Mouse (Mus musculus): Measurements from ENCODE around the gene 1700018B08Rik.

1700018B08Rik gene

GRCm38 (mm10) chr8:121561636-121562345 is 17.7 kb upstream of the 1700018B08Rik start:
- DNase-seq, result peak; percentile 67

DNA sequence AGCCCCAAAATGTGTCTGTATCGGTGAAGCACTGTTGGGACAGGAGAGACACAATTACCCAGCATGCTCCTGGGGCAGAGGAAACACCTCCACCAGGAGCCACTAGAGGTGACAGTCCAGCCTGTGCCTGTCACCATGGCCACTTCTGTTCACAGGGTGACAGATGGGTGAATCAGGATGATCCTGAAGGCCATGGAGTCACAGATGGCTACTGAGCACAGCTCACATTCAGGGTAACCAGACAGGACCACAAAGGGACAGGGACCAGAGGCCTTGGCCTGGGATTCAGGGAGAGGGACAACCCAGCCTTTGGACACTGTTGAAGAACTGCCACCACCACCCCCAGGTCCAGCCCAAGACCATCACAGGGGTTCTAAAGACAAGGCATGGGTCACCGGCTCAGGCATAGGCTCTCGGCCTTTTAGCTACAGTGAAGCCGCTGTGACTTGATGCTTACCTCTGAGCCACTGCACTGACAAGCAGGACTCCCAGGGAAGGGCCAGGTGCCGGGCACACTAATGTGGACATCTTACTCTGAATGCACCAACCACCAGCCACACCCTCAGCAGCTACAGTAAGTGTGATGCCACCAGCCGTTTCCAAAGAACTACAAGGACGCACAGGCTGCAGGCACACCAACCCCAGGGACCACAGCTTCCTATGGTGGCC is 16.4 kb upstream of the 1700018B08Rik start:
- peak; percentile 40 for DNase-seq

- DNase-seq, result no peak
Observed at GRCm38 (mm10) chr8:121559801-121560200, 15.7 kb upstream of the 1700018B08Rik start.

- no peak for DNase-seq
Observed at GRCm38 (mm10) chr8:121558538-121558937, 14.4 kb upstream of the 1700018B08Rik start.

- peak; percentile 4 for DNase-seq
Observed at GRCm38 (mm10) chr8:121557746-121558145, 13.6 kb upstream of the 1700018B08Rik start.

DNA sequence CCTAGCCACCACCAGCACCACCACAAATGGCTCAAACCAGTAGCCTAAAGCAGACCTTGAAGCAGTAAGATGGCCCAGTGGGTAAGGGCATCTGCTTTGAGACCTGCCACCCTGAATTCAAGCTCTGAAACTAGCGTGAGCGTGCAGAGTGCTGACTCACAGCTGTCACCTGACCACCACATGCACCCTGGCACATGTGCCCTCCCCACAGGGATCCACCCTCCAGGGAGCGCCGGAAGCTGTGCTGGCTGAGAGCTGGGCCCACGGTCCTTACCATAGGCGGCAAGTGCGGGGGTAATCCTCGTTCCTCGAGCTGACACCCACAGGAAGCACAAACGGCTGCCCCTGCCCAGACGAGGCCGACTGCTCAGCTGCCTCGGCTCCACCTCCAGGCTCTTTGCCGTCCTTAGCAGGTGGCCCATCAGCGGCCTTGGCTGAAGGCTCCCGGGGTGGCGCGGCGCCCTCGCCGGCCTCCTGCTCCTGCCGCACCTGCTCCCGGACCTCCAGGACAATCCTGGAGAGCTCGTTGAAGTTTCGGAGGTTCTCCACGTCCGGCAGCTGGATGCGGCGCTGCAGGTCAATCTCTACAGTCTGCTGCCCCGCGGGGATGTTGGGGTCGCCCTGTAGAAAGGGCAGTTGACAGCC is 9.8 kb upstream of the 1700018B08Rik start:
- DNase-seq, result peak; percentile 5

- DNase-seq, result peak; percentile 1
Observed at GRCm38 (mm10) chr8:121552506-121552905, 8.4 kb upstream of the 1700018B08Rik start.

GRCm38 (mm10) chr8:121551065-121551985 is 7.2 kb upstream of the 1700018B08Rik start:
- peak; percentile 12 for DNase-seq

DNA sequence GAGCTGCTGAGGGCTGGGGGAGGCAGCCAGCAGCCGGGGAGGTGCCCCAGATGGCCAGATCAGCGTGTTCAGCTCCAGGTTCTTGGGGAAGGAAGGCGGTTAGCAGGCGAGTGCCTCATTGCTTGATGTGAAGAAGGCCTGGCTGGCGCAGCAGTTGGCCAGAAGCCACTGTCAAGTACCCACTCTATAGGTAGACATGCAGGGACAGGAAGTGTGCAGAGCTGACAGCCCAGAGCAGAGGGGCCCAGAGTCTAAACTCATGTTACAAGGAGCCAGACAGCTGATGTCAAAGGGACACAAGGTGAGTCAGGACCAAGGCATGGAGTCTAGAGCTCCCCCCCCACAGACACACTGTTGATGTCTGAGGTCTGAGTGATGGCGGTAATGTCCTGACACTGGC is 5.9 kb upstream of the 1700018B08Rik start:
- DNase-seq, result peak; percentile 1

- peak; percentile 72 for DNase-seq
Observed at GRCm38 (mm10) chr8:121547132-121547531, 3.0 kb upstream of the 1700018B08Rik start.

DNA sequence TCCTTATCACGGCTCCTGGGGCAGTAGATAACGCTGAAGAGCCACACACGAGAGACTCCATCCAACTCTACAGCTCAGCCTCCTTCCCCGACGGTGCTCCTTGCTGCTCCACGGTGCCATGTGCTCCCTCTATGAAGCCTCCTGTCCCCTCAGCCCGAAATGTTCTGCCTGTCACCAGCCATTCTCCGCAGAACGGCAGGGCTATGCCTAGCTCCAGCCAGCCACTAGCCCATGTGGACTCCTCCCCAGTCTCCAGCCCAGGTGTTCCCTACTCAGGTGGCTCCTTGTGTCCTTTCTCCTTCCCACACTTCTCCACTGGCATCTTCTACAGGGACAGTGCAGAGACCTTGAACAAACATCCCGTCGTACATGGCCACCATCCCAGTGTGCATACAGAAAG is 816 bp upstream of the 1700018B08Rik start:
- no peak for DNase-seq

DNA sequence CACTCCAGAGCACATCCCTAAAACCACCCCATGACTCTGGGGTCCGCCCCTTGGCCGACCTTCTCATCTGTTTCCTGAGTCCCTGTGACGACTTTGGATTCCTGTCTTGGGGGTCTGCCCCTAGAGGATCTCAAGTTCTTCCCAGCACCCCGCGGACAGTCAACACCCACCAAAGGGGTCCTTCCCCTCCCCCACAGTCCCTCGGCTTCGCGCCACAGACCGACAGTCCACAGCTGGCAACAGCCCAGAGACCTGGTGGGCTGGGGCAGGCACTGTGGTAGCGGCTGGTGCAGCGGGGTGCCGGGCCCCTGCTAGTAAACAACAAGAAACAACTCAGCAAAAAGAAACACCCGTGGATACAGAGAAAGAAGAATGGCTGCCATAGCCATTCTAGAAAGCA is 1.2 kb downstream of the 1700018B08Rik start:
- DNase-seq, result no peak

DNA sequence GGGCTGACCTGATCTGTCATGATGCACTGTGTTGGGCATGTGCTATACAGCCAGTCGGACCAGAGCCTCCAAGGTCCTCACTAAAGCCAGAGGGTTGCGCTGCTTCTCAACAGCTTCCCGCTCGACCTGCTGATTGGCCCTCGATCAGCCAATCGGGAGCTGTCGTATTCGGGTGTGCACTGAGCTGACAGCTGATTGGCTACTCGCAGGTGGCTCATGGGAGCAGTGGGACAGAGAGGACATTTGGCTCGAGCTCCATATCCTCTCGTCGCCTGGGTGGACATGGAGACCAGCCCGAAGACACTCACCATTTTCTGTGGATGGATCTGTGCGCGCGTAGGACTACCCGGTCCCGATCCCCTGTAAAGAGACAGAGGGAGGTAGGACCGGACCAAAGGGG is 2.3 kb downstream of the 1700018B08Rik start:
- DNase-seq, result no peak

GRCm38 (mm10) chr8:121532381-121532780 is 11.7 kb downstream of the 1700018B08Rik start:
- DNase-seq, result no peak

GRCm38 (mm10) chr8:121530639-121531038 is 13.5 kb downstream of the 1700018B08Rik start:
- no peak for DNase-seq

GRCm38 (mm10) chr8:121528790-121529189 is 15.3 kb downstream of the 1700018B08Rik start:
- no peak for DNase-seq

DNA sequence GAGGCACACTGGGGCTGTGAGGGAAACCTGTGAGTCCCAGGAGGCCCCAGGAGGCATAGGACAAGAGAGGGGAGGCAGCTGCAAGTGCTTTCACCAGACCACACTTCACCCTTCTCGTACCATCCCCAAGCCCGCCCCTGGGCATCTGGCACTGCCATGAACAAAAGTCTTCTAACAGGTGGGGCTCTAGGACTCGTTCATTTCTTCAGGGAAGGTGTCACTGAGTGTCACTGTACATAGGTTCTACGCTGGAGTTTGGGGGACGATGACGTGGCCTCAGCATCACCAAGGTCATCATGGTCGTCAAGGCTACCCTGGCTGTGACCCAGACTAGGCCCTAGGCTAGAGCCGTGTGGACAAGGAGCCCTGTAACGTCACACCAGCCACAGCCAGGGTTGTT is 16.4 kb downstream of the 1700018B08Rik start:
- no peak for DNase-seq

DNA sequence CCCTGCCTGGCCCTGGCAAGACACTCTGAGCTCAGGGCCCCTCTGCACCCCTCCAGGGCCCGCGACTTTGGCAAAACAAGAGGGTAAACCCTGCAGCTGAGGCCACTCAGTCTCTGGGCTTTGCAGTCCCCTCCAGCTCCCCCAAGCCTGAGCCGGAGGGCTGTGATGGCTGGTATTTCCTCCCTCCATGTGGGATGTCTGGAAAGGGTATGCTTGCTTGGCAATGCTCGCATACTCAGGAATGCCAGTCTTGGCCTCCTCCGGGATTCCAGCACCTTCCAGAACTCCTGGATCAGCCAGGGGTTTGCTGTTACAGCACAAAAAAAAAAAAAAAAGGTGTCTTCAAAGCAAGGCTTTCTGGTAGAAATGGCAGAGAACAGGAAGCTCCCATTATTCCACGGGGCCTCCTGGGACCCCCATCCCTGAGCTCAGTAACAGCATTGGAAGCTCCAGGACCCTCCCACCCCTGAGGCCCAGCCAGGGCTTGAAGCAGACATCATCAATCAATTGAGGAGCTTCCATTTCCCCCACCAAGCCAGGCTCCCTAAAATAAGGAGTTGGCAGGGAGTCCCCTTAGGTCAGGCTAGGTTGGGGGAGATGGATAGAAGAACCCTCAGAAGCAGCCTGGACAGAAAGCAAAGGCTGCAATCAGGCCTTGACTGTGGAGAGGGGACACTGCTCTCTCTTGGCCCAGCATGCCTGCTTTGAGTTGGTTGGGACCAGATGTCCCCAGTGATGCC is 17.1 kb downstream of the 1700018B08Rik start:
- no peak for DNase-seq

DNA sequence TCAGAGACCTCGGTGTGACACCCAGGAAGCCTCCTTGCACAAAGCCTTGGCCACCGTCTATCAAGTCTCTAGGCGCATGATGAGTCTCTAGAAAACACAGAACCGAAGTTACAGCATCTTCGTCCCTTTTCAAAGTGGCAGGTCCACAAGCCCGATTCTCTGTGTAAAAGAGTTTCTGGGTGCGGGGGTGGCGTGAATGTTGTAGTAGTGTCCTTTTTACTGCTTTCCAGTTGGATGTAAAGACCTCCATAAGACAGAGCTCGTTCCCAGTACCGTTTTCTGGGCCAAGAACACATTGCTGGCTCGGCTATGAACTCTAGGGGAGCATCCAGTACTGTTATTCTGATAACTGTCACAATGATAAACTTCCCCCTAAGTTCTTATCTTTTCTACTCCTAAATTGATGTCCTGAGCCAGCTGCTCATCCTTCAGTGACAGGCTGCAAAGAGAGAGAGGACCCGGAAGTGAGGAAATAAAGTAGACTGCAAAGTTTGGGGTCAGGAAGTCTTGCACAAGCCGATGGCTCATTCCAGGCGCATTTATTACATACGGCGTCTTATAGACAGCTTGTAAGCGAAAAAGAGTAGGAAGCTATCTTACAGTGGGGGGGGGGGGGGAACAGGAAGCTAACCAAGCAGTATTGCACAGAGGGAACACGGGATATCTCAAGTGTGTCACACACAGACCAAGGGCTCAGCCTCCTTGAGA is 18.9 kb downstream of the 1700018B08Rik start:
- DNase-seq, result no peak

DNA sequence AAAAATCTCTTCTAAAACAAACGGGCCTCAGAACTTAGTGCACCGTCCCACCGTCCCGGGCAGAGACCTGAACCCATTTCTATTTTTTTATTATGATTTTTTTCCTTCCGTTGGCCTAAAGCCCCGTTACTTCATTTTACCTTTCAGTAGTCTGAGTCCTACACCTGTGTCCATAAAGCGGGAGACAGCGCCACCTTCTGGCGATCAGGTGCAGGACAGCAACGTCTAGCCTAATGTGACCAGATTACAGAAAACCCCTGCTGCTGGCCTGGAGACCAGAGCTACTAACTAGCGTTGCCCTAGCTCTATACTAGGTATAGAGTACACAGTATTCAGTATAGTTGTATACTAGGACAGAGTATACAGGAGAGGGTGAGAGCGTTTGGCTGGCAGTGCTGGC is 30.7 kb downstream of the 1700018B08Rik start:
- DNase-seq, result peak; percentile 56

- no peak for DNase-seq
Observed at GRCm38 (mm10) chr8:121511751-121512150, 32.4 kb downstream of the 1700018B08Rik start.

All from cerebellum, adult 11-12 months (tissue).